Mouse (Mus musculus): ENCODE data around the gene Gm42674. TPM values are rescaled to one million over a fixed set of nuclear protein-coding genes. Genes with fewer than 3 reads are reported as not detected.

Gene Gm42674
- polyA plus RNA-seq, 2 experiments, result not detected

- H3K4me2 ChIP-seq (replicated peaks; ENCODE audit: low read depth, low read length, severe bottlenecking), result no peak overlapping the region
- no peak overlapping the region for H3K9ac ChIP-seq (ENCODE audit: low read depth, low read length, severe bottlenecking)
- no peak for TF ChIP-seq POLR2A (IDR thresholded peaks at IDR 0.05; ENCODE audit: borderline replicate concordance, extremely low read depth, insufficient read depth, insufficient read length)
- H3K27ac ChIP-seq (replicated peaks; ENCODE audit: low read depth, low read length), result no peak overlapping the region
- H3K27me3 ChIP-seq (ENCODE audit: control insufficient read depth, insufficient read depth, low read length), result no peaks in the 10 kb centered on the region
- no peak overlapping the region for H3K4me3 ChIP-seq (replicated peaks; ENCODE audit: low read length)
- peaks cover 12% of the 10 kb centered on the region; the same call in 1 of the 2 replicates for H3K4me1 ChIP-seq (ENCODE audit: control insufficient read depth, insufficient read depth, low read length)
- ATAC-seq (ENCODE audit: low FRiP score, low read depth) (no peak), DNase-seq (ENCODE audit: low spot score) (no peak)
- 78% methylated on average over 9 of the region's 9 CpGs for WGBS
- H3K9me3 ChIP-seq (ENCODE audit: control insufficient read depth, low read length), result no peaks in the 10 kb centered on the region
- H3K36me3 ChIP-seq (ENCODE audit: control insufficient read depth, insufficient read depth, low read length), result no peaks in the 10 kb centered on the region
These were observed 24.7 kb downstream of the Gm42674 start for GRCm38 (mm10) chr3:90626266-90627021.

GRCm38 (mm10) chr3:90627366-90627765 is 25.7 kb downstream of the Gm42674 start:
- Histone ChIP-seq H3K36me3 (ENCODE audit: control insufficient read depth, insufficient read depth, low read length) (no peaks in the 10 kb centered on the region), H3K27ac (replicated peaks; ENCODE audit: low read depth, low read length) (no peak overlapping the region), H3K4me2 (replicated peaks; ENCODE audit: low read depth, low read length, severe bottlenecking) (no peak overlapping the region), H3K9ac (ENCODE audit: low read depth, low read length, severe bottlenecking) (no peak overlapping the region), H3K9me3 (ENCODE audit: control insufficient read depth, low read length) (no peaks in the 10 kb centered on the region), H3K27me3 (ENCODE audit: control insufficient read depth, insufficient read depth, low read length) (no peaks in the 10 kb centered on the region), H3K4me1 (ENCODE audit: control insufficient read depth, insufficient read depth, low read length) (peaks cover 12% of the 10 kb centered on the region; the same call in 1 of the 2 replicates), H3K4me3 (replicated peaks; ENCODE audit: low read length) (no peak overlapping the region)
- ATAC-seq (ENCODE audit: low FRiP score, low read depth) (no peak), DNase-seq (ENCODE audit: low spot score) (no peak)
- no peak for TF ChIP-seq POLR2A (IDR thresholded peaks at IDR 0.05; ENCODE audit: borderline replicate concordance, extremely low read depth, insufficient read depth, insufficient read length)
- 91% methylated on average over 5 of the region's 5 CpGs for WGBS

- no peak for ATAC-seq (ENCODE audit: low FRiP score, low read depth)
- H3K4me3 ChIP-seq (replicated peaks; ENCODE audit: low read length), result no peak overlapping the region
- H3K4me1 ChIP-seq (ENCODE audit: control insufficient read depth, insufficient read depth, low read length), result peaks cover 12% of the 10 kb centered on the region; the same call in 1 of the 2 replicates
- 67% methylated on average over 4 of the region's 4 CpGs for WGBS
- no peak for DNase-seq (ENCODE audit: low spot score)
- TF ChIP-seq POLR2A (IDR thresholded peaks at IDR 0.05; ENCODE audit: borderline replicate concordance, extremely low read depth, insufficient read depth, insufficient read length), result no peak
- no peaks in the 10 kb centered on the region for H3K9me3 ChIP-seq (ENCODE audit: control insufficient read depth, low read length)
- H3K4me2 ChIP-seq (replicated peaks; ENCODE audit: low read depth, low read length, severe bottlenecking), result no peak overlapping the region
- H3K9ac ChIP-seq (ENCODE audit: low read depth, low read length, severe bottlenecking), result no peak overlapping the region
- H3K36me3 ChIP-seq (ENCODE audit: control insufficient read depth, insufficient read depth, low read length), result no peaks in the 10 kb centered on the region
- no peak overlapping the region for H3K27ac ChIP-seq (replicated peaks; ENCODE audit: low read depth, low read length)
- H3K27me3 ChIP-seq (ENCODE audit: control insufficient read depth, insufficient read depth, low read length), result no peaks in the 10 kb centered on the region
These were observed 26.1 kb downstream of the Gm42674 start for GRCm38 (mm10) chr3:90627807-90628206.

- Histone ChIP-seq H3K4me2 (replicated peaks; ENCODE audit: low read depth, low read length, severe bottlenecking) (no peak overlapping the region), H3K4me1 (ENCODE audit: control insufficient read depth, insufficient read depth, low read length) (0 out of 2 replicates have a peak, but pooled peaks cover under 1% of the 10 kb centered on the region), H3K27me3 (ENCODE audit: control insufficient read depth, insufficient read depth, low read length) (no peaks in the 10 kb centered on the region), H3K4me3 (replicated peaks; ENCODE audit: low read length) (no peak overlapping the region), H3K9ac (ENCODE audit: low read depth, low read length, severe bottlenecking) (no peak overlapping the region), H3K27ac (replicated peaks; ENCODE audit: low read depth, low read length) (no peak overlapping the region), H3K9me3 (ENCODE audit: control insufficient read depth, low read length) (no peaks in the 10 kb centered on the region), H3K36me3 (ENCODE audit: control insufficient read depth, insufficient read depth, low read length) (no peaks in the 10 kb centered on the region)
- ATAC-seq (ENCODE audit: low FRiP score, low read depth), result no peak
- no peak for DNase-seq (ENCODE audit: low spot score)
- no peak for TF ChIP-seq POLR2A (IDR thresholded peaks at IDR 0.05; ENCODE audit: borderline replicate concordance, extremely low read depth, insufficient read depth, insufficient read length)
- 84% methylated on average over 2 of the region's 2 CpGs for WGBS
These were observed 27.6 kb downstream of the Gm42674 start for GRCm38 (mm10) chr3:90629298-90629697.

- no peaks in the 10 kb centered on the region for H3K9me3 ChIP-seq (ENCODE audit: control insufficient read depth, low read length)
- WGBS, result 82% methylated on average over 2 of the region's 2 CpGs
- H3K9ac ChIP-seq (ENCODE audit: low read depth, low read length, severe bottlenecking), result no peak overlapping the region
- H3K27ac ChIP-seq (replicated peaks; ENCODE audit: low read depth, low read length), result no peak overlapping the region
- H3K4me1 ChIP-seq (ENCODE audit: control insufficient read depth, insufficient read depth, low read length), result no peaks in the 10 kb centered on the region
- no peak for DNase-seq (ENCODE audit: low spot score)
- no peaks in the 10 kb centered on the region for H3K36me3 ChIP-seq (ENCODE audit: control insufficient read depth, insufficient read depth, low read length)
- no peaks in the 10 kb centered on the region for H3K27me3 ChIP-seq (ENCODE audit: control insufficient read depth, insufficient read depth, low read length)
- no peak overlapping the region for H3K4me2 ChIP-seq (replicated peaks; ENCODE audit: low read depth, low read length, severe bottlenecking)
- TF ChIP-seq POLR2A (IDR thresholded peaks at IDR 0.05; ENCODE audit: borderline replicate concordance, extremely low read depth, insufficient read depth, insufficient read length), result no peak
- no peak for ATAC-seq (ENCODE audit: low FRiP score, low read depth)
- H3K4me3 ChIP-seq (replicated peaks; ENCODE audit: low read length), result no peak overlapping the region
These were observed 30.3 kb downstream of the Gm42674 start for GRCm38 (mm10) chr3:90631984-90632383.
